Mouse (Mus musculus) midbrain, embryonic 12.5 days (tissue): ENCODE data around the gene Psmd9. TPM values are rescaled to one million over a fixed set of nuclear protein-coding genes. Genes with fewer than 3 reads are reported as not detected.

Source experiments
- ATAC-seq: fragments of 200-750 bp; cut with Nextera tagmentation; 2 replicates; pipeline ENCODE4 v1.8.0; 2017; ENCODE audit warnings: low read depth, moderate TSS enrichment, moderate library complexity; ENCODE audit not compliant: low FRiP score
- H3K27ac ChIP-seq: fragments of 300-500 bp; sonication (generic); replicated peaks from 2 replicates; pipeline ENCODE4 v1.5.1; 2016; ENCODE audit warnings: mild to moderate bottlenecking
- H3K27me3 ChIP-seq: fragments of 300-500 bp; sonication (generic); 2 replicates; pipeline ENCODE4 v1.6.1; 2016; ENCODE audit warnings: mild to moderate bottlenecking
- H3K36me3 ChIP-seq: fragments of 300-500 bp; sonication (generic); 2 replicates; pipeline ENCODE4 v1.6.1; 2016
- H3K4me1 ChIP-seq: fragments of 300-500 bp; sonication (generic); 2 replicates; pipeline ENCODE4 v1.6.1; 2016
- H3K4me2 ChIP-seq: fragments of 300-500 bp; sonication (generic); replicated peaks from 2 replicates; pipeline ENCODE4 v1.6.1; 2016; ENCODE audit warnings: mild to moderate bottlenecking, moderate library complexity
- H3K4me3 ChIP-seq: fragments of 300-500 bp; sonication (generic); 2 replicates; pipeline ENCODE4 v1.5.1; 2016; ENCODE audit warnings: mild to moderate bottlenecking
- H3K9ac ChIP-seq: fragments of 300-500 bp; sonication (generic); replicated peaks from 2 replicates; pipeline ENCODE4 v1.6.1; 2016; ENCODE audit warnings: mild to moderate bottlenecking, moderate library complexity
- H3K9me3 ChIP-seq: fragments of 300-500 bp; sonication (generic); 2 replicates; pipeline ENCODE4 v1.6.1; 2016; ENCODE audit warnings: mild to moderate bottlenecking
- WGBS: fragments of 180-500 bp; shearing (Covaris S2); methylation state at CpG from one replicate; pipeline ENCODE4 v1.1.7; 2016; 5-methylcytosine and 5-hydroxymethylcytosine counted together
- polyA plus RNA-seq: library from polyadenylated mRNA; unstranded; fragments of >200 nt; fragmentation: Nextera tagmentation; extraction: Ambion mirVana; gene quantifications from 2 replicates; pipeline ENCODE4 v1.2.1, GENCODE M21; 2016

The Psmd9 gene
- polyA plus RNA-seq, 1 experiment from 2014 or later = 75.4 TPM

GRCm38 (mm10) chr5:123235731-123236130, 66.5 kb downstream of the Psmd9 start:
- H3K9ac ChIP-seq = no peak overlapping the region
- no peak overlapping the region for H3K4me2 ChIP-seq
- H3K9me3 ChIP-seq = no peaks in the 10 kb centered on the region
- no peaks in the 10 kb centered on the region for H3K27me3 ChIP-seq
- 65% methylated on average over 2 of the region's 2 CpGs for WGBS
- peaks cover 40% of the 10 kb centered on the region for H3K36me3 ChIP-seq
- no peak overlapping the region for H3K27ac ChIP-seq
- peaks cover 7% of the 10 kb centered on the region; the same call in 1 of the 2 replicates for H3K4me1 ChIP-seq
- H3K4me3 ChIP-seq = no peak overlapping the region
- ATAC-seq = no peak

DNA sequence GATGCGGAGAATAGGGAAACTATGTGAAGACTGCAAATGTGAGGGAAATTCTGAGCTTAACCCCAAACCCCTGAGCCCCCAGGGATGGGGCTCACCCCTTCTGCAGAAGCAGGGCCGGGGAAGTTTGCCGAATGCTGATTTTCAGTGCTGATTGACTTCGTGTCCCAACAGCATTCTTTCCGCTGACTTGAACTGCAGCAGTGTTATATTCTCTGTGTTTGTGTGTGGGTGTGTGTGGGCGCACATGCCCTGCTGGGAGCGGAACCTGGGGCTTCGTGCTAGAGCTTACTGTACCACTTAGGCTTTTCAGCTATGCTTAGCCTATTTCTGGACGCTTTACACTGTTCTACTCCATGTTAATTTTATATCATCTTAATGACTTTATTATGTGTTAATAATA, 67.2 kb downstream of the Psmd9 start:
- ATAC-seq = no peak
- no peak overlapping the region for H3K9ac ChIP-seq
- H3K4me1 ChIP-seq = peaks cover 7% of the 10 kb centered on the region; the same call in 1 of the 2 replicates
- WGBS = 90% methylated on average over 9 of the region's 9 CpGs
- H3K9me3 ChIP-seq = no peaks in the 10 kb centered on the region
- no peaks in the 10 kb centered on the region for H3K27me3 ChIP-seq
- no peak overlapping the region for H3K4me3 ChIP-seq
- no peak overlapping the region for H3K27ac ChIP-seq
- no peak overlapping the region for H3K4me2 ChIP-seq
- peaks cover 45% of the 10 kb centered on the region for H3K36me3 ChIP-seq

DNA sequence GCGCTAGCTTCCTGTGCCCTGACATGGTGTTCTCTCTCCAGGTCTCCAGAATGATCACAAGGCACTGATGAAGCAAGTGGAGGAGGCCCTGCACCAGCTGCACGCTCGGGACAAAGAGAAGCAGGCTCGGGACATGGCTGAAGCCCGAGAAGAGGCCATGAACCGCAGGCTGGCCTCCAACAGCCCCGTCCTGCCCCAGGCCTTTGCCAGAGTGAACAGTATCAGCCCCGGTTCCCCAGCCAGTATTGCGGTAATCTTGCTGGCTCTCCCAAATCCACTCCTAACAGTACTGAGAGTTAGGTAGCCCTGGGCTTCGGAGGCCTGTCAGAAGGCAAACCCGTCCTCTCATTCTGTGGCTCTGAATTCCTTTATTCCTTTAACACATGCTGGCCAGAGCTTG, 70.3 kb downstream of the Psmd9 start:
- no peak for ATAC-seq
- no peaks in the 10 kb centered on the region for H3K9me3 ChIP-seq
- H3K27ac ChIP-seq = no peak overlapping the region
- no peak overlapping the region for H3K4me3 ChIP-seq
- 91% methylated on average over 11 of the region's 11 CpGs for WGBS
- H3K9ac ChIP-seq = no peak overlapping the region
- H3K4me1 ChIP-seq = peaks cover 7% of the 10 kb centered on the region; the same call in 1 of the 2 replicates
- H3K36me3 ChIP-seq = peaks cover 71% of the 10 kb centered on the region
- no peaks in the 10 kb centered on the region for H3K27me3 ChIP-seq
- H3K4me2 ChIP-seq = no peak overlapping the region

DNA sequence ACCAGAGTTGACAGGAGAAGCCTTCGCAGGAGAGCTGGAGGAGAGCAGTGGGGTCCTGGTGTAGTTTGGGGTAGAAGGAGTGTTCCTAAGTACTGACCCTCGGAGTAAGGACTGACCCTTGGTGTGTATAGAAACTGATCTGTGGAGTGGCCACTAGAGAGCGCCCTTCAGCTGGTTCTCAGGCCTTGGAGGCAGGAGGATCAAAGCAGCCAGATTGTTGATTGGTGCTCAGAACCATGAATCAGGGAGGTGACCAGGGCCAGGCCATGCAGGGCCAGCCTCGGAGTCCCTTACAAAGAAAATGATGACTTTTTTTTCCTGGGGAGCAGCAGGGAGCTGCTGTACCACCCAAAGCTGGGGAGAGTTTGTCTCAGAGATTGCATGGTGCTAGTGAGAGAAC, 76.3 kb downstream of the Psmd9 start:
- no peak for ATAC-seq
- WGBS = 20% methylated on average over 4 of the region's 4 CpGs

DNA sequence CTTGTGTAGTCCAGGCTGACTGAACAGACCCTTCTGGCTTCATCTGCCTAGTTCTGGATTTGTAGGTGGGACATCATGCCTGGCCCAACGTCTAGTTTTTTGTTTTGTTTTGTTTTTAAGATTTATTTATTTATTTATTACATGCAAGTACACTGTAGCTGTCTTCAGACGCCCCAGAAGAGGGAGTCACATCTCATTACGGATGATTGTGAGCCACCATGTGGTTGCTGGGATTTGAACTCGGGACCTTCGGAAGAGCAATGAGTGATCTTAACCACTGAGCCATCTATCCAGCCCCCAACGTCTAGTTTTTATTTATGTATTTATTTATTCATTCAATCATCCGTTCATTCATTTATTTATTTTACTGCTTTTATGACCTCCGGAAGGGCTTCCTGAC, 82.2 kb downstream of the Psmd9 start:
- Histone ChIP-seq H3K4me2 (peak overlapping the region; percentile 46; the same call in 1 of the 2 replicates), H3K9me3 (no peaks in the 10 kb centered on the region), H3K36me3 (peaks cover 6% of the 10 kb centered on the region; the same call in 1 of the 2 replicates), H3K27ac (no peak overlapping the region), H3K27me3 (peaks cover 14% of the 10 kb centered on the region; the same call in 1 of the 2 replicates), H3K4me3 (no peak overlapping the region), H3K9ac (no peak overlapping the region), H3K4me1 (peaks cover 4% of the 10 kb centered on the region)
- WGBS = 73% methylated on average over 8 of the region's 8 CpGs
- ATAC-seq = no peak

More for the DNA sequence above, 76.3 kb downstream of the Psmd9 start:
- no peak overlapping the region for H3K27ac ChIP-seq
- H3K9me3 ChIP-seq = no peaks in the 10 kb centered on the region
- H3K27me3 ChIP-seq = no peaks in the 10 kb centered on the region
- H3K9ac ChIP-seq = no peak overlapping the region
- H3K36me3 ChIP-seq = peaks cover 39% of the 10 kb centered on the region
- no peaks in the 10 kb centered on the region for H3K4me1 ChIP-seq
- H3K4me3 ChIP-seq = no peak overlapping the region
- no peak overlapping the region for H3K4me2 ChIP-seq

DNA sequence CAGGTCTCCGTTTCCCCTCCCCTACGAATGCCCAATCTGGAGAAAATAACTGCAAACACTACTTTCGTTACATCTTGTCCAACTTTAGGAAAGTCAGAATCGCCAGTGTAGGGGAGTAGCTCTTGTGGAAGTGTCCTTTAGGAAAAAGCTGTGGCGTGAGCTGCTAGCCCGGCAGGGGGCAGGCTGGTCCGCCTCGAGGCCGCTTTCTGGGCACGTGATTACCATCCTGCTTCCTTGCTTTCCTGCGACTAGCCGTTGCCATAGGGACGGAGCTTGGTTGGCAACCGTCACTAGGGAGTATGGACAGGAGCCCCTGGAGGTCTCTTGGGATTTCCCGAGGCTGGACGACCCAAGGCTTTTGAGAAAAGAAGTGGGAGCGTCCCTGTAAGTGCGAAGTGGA, 82.6 kb downstream of the Psmd9 start, which contains the start of gene Wdr66:
Gene Wdr66, plus strand, starts transcription at position 269 of the 400 bp plus-strand sequence.
- Histone ChIP-seq H3K9ac (no peak within 1 kb of the TSS; the same call in 1 of the 2 replicates), H3K9me3 (no peaks in the 10 kb centered on the region), H3K27ac (no peak within 1 kb of the TSS), H3K4me1 (peaks cover 5% of the 10 kb centered on the region), H3K4me2 (peak within 1 kb of the TSS; percentile 46), H3K36me3 (peaks cover 6% of the 10 kb centered on the region; the same call in 1 of the 2 replicates), H3K4me3 (peak within 1 kb of the TSS; percentile 23; the same call in 1 of the 2 replicates), H3K27me3 (peaks cover 14% of the 10 kb centered on the region; the same call in 1 of the 2 replicates)
- WGBS = 3% methylated on average over 18 of the region's 18 CpGs
- ATAC-seq = peak; percentile 93

- no peak overlapping the region for H3K4me3 ChIP-seq
- H3K9me3 ChIP-seq = no peaks in the 10 kb centered on the region
- peak overlapping the region; percentile 24; the same call in 1 of the 2 replicates for H3K9ac ChIP-seq
- peak overlapping the region; percentile 32; the same call in 1 of the 2 replicates for H3K4me2 ChIP-seq
- 35% methylated on average over 23 of the region's 23 CpGs for WGBS
- H3K27ac ChIP-seq = peak overlapping the region; percentile 70
- H3K27me3 ChIP-seq = peaks cover 14% of the 10 kb centered on the region; the same call in 1 of the 2 replicates
- ATAC-seq = no peak
- H3K4me1 ChIP-seq = peaks cover 11% of the 10 kb centered on the region
- H3K36me3 ChIP-seq = no peaks in the 10 kb centered on the region
Measured at GRCm38 (mm10) chr5:123256841-123257755, 87.9 kb downstream of the Psmd9 start.

GRCm38 (mm10) chr5:123258990-123259389, 89.8 kb downstream of the Psmd9 start:
- WGBS = 50% methylated on average over 5 of the region's 5 CpGs
- no peak overlapping the region for H3K4me3 ChIP-seq
- H3K9ac ChIP-seq = no peak overlapping the region
- peaks cover 10% of the 10 kb centered on the region; the same call in 1 of the 2 replicates for H3K4me1 ChIP-seq
- no peaks in the 10 kb centered on the region for H3K9me3 ChIP-seq
- no peak overlapping the region for H3K27ac ChIP-seq
- no peaks in the 10 kb centered on the region for H3K36me3 ChIP-seq
- peaks cover 7% of the 10 kb centered on the region; the same call in 1 of the 2 replicates for H3K27me3 ChIP-seq
- ATAC-seq = no peak
- no peak overlapping the region for H3K4me2 ChIP-seq

GRCm38 (mm10) chr5:123260698-123261097, 91.5 kb downstream of the Psmd9 start:
- peaks cover 10% of the 10 kb centered on the region; the same call in 1 of the 2 replicates for H3K4me1 ChIP-seq
- H3K4me2 ChIP-seq = no peak overlapping the region
- H3K27me3 ChIP-seq = no peaks in the 10 kb centered on the region
- no peak for ATAC-seq
- H3K9ac ChIP-seq = no peak overlapping the region
- H3K27ac ChIP-seq = no peak overlapping the region
- 81% methylated on average over 8 of the region's 8 CpGs for WGBS
- H3K4me3 ChIP-seq = no peak overlapping the region
- no peaks in the 10 kb centered on the region for H3K36me3 ChIP-seq
- H3K9me3 ChIP-seq = no peaks in the 10 kb centered on the region

DNA sequence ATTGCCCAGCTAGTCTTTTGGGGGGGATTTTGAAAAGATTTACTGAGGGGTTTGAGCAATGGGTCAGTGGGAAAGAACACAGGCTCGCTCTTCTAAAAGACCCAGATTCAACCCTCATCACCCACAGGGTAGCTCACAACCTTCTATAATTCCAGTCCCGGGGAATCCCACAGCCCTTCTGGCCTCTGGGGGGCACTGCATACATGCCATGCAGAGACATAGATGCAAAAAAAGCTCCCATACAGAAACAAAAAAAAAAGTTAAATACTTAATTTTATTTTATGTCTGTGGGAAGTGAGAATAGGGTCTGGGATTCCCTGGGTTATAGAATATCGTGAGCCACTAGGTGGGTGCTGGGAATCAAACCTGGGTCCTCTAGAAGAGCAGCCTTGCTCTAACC, 97.7 kb downstream of the Psmd9 start:
- H3K9me3 ChIP-seq = no peaks in the 10 kb centered on the region
- 87% methylated on average over 3 of the region's 3 CpGs for WGBS
- no peaks in the 10 kb centered on the region for H3K36me3 ChIP-seq
- H3K4me3 ChIP-seq = no peak overlapping the region
- no peak overlapping the region for H3K9ac ChIP-seq
- H3K27ac ChIP-seq = no peak overlapping the region
- no peak for ATAC-seq
- no peaks in the 10 kb centered on the region for H3K27me3 ChIP-seq
- H3K4me2 ChIP-seq = no peak overlapping the region
- no peaks in the 10 kb centered on the region for H3K4me1 ChIP-seq

- no peaks in the 10 kb centered on the region for H3K9me3 ChIP-seq
- no peak overlapping the region for H3K9ac ChIP-seq
- no peak overlapping the region for H3K4me3 ChIP-seq
- H3K4me1 ChIP-seq = peaks cover 8% of the 10 kb centered on the region; the same call in 1 of the 2 replicates
- H3K4me2 ChIP-seq = no peak overlapping the region
- 80% methylated on average over 28 of the region's 28 CpGs for WGBS
- no peaks in the 10 kb centered on the region for H3K36me3 ChIP-seq
- ATAC-seq = no peak
- no peaks in the 10 kb centered on the region for H3K27me3 ChIP-seq
- no peak overlapping the region for H3K27ac ChIP-seq
Measured at GRCm38 (mm10) chr5:123268477-123269474, 99.6 kb downstream of the Psmd9 start.
